Mouse (Mus musculus): ENCODE results near the gene Lemd2. TPM values are rescaled to one million over a fixed set of nuclear protein-coding genes. Genes with fewer than 3 reads are reported as not detected.

The Lemd2 gene
- polyA plus RNA-seq, 1 experiment from 2014 or later, result 20.2 TPM

Other genes starting within 250 kb of the Lemd2 start
- 20.6 and 22.0 TPM in 2 replicates for gene Zbtb9, start 231.3 kb downstream of the Lemd2 start, polyA plus RNA-seq (2016; fragmentation: Nextera tagmentation; extraction: Ambion mirVana)
- 3.7 and 4.6 TPM in 2 replicates for gene Bak1, start 175.5 kb downstream of the Lemd2 start, polyA plus RNA-seq (2016; fragmentation: Nextera tagmentation; extraction: Ambion mirVana)
- 4.3 and 4.8 TPM in 2 replicates for gene Itpr3, start 147.2 kb downstream of the Lemd2 start, polyA plus RNA-seq (2016; fragmentation: Nextera tagmentation; extraction: Ambion mirVana)
- gene Uqcc2, start 70.6 kb downstream of the Lemd2 start, polyA plus RNA-seq (2016; fragmentation: Nextera tagmentation; extraction: Ambion mirVana), result 400 and 433 TPM in 2 replicates
- gene Ip6k3, start 36.7 kb downstream of the Lemd2 start, polyA plus RNA-seq (2016; fragmentation: Nextera tagmentation; extraction: Ambion mirVana), result not detected in 2 replicates

All from limb, embryonic 10.5 days (tissue).